Mouse (Mus musculus): ENCODE measurements around the gene Etv6. TPM values are rescaled to one million over a fixed set of nuclear protein-coding genes. Genes with fewer than 3 reads are reported as not detected.

Gene Etv6
- polyA plus RNA-seq, 1 experiment: 20.9 TPM

GRCm38 (mm10) chr6:134182301-134182948 lies 146.9 kb downstream of the Etv6 start:
- Histone ChIP-seq H3K4me1 (ENCODE audit: control insufficient read depth, insufficient read depth, low read length) (peaks cover 4% of the 10 kb centered on the region), H3K4me3 (replicated peaks; ENCODE audit: extremely low read depth, low read depth, low read length) (no peak overlapping the region)
- no peak for DNase-seq
- TF ChIP-seq POLR2A (IDR thresholded peaks at IDR 0.05; ENCODE audit: borderline replicate concordance, extremely low read depth, low read depth, low read length) (no peak), CTCF (IDR thresholded peaks at IDR 0.05; ENCODE audit: insufficient read depth, low read length) (no peak)
- WGBS: 47% methylated on average over 17 of the region's 17 CpGs

GRCm38 (mm10) chr6:134183592-134184342 lies 148.3 kb downstream of the Etv6 start:
- TF ChIP-seq POLR2A (IDR thresholded peaks at IDR 0.05; ENCODE audit: borderline replicate concordance, extremely low read depth, low read depth, low read length) (no peak), CTCF (IDR thresholded peaks at IDR 0.05; ENCODE audit: insufficient read depth, low read length) (no peak)
- 71% methylated on average over 11 of the region's 11 CpGs for WGBS
- H3K4me1 ChIP-seq (ENCODE audit: control insufficient read depth, insufficient read depth, low read length): peaks cover 6% of the 10 kb centered on the region
- H3K4me3 ChIP-seq (replicated peaks; ENCODE audit: extremely low read depth, low read depth, low read length): no peak overlapping the region
- no peak for DNase-seq

GRCm38 (mm10) chr6:134186286-134186903 lies 150.9 kb downstream of the Etv6 start:
- WGBS: 17% methylated on average over 6 of the region's 6 CpGs

GRCm38 (mm10) chr6:134188719-134189118 lies 153.2 kb downstream of the Etv6 start:
- WGBS: 42% methylated on average over 3 of the region's 3 CpGs
- DNase-seq: no peak

More at GRCm38 (mm10) chr6:134186286-134186903, 150.9 kb downstream of the Etv6 start:
- TF ChIP-seq CTCF (IDR thresholded peaks at IDR 0.05; ENCODE audit: insufficient read depth, low read length): no peak
- TF ChIP-seq POLR2A (IDR thresholded peaks at IDR 0.05; ENCODE audit: borderline replicate concordance, extremely low read depth, low read depth, low read length): no peak
- H3K4me1 ChIP-seq (ENCODE audit: control insufficient read depth, insufficient read depth, low read length): peaks cover 13% of the 10 kb centered on the region
- no peak overlapping the region for H3K4me3 ChIP-seq (replicated peaks; ENCODE audit: extremely low read depth, low read depth, low read length)
- no peak for DNase-seq

GRCm38 (mm10) chr6:134189174-134189573 lies 153.7 kb downstream of the Etv6 start:
- TF ChIP-seq POLR2A (IDR thresholded peaks at IDR 0.05; ENCODE audit: borderline replicate concordance, extremely low read depth, low read depth, low read length): no peak
- TF ChIP-seq CTCF (IDR thresholded peaks at IDR 0.05; ENCODE audit: insufficient read depth, low read length): no peak

More at GRCm38 (mm10) chr6:134188719-134189118, 153.2 kb downstream of the Etv6 start:
- TF ChIP-seq CTCF (IDR thresholded peaks at IDR 0.05; ENCODE audit: insufficient read depth, low read length) (no peak), POLR2A (IDR thresholded peaks at IDR 0.05; ENCODE audit: borderline replicate concordance, extremely low read depth, low read depth, low read length) (no peak)
- H3K4me3 ChIP-seq (replicated peaks; ENCODE audit: extremely low read depth, low read depth, low read length): no peak overlapping the region
- H3K4me1 ChIP-seq (ENCODE audit: control insufficient read depth, insufficient read depth, low read length): peaks cover 9% of the 10 kb centered on the region

GRCm38 (mm10) chr6:134189575-134190132 lies 154.2 kb downstream of the Etv6 start:
- TF ChIP-seq CTCF (IDR thresholded peaks at IDR 0.05; ENCODE audit: insufficient read depth, low read length) (no peak), POLR2A (IDR thresholded peaks at IDR 0.05; ENCODE audit: borderline replicate concordance, extremely low read depth, low read depth, low read length) (no peak)
- peaks cover 9% of the 10 kb centered on the region for H3K4me1 ChIP-seq (ENCODE audit: control insufficient read depth, insufficient read depth, low read length)
- no peak overlapping the region for H3K4me3 ChIP-seq (replicated peaks; ENCODE audit: extremely low read depth, low read depth, low read length)
- WGBS: 26% methylated on average over 7 of the region's 7 CpGs
- DNase-seq: no peak

More at GRCm38 (mm10) chr6:134189174-134189573, 153.7 kb downstream of the Etv6 start:
- 18% methylated on average over 5 of the region's 5 CpGs for WGBS
- DNase-seq: no peak
- Histone ChIP-seq H3K4me3 (replicated peaks; ENCODE audit: extremely low read depth, low read depth, low read length) (no peak overlapping the region), H3K4me1 (ENCODE audit: control insufficient read depth, insufficient read depth, low read length) (peaks cover 9% of the 10 kb centered on the region)

- Histone ChIP-seq H3K4me1 (ENCODE audit: control insufficient read depth, insufficient read depth, low read length) (peaks cover 9% of the 10 kb centered on the region), H3K4me3 (replicated peaks; ENCODE audit: extremely low read depth, low read depth, low read length) (no peak overlapping the region)
- TF ChIP-seq CTCF (IDR thresholded peaks at IDR 0.05; ENCODE audit: insufficient read depth, low read length) (no peak), POLR2A (IDR thresholded peaks at IDR 0.05; ENCODE audit: borderline replicate concordance, extremely low read depth, low read depth, low read length) (no peak)
- WGBS: 62% methylated on average over 7 of the region's 7 CpGs
- no peak for DNase-seq
These were observed 155.2 kb downstream of the Etv6 start for GRCm38 (mm10) chr6:134190597-134191278.

GRCm38 (mm10) chr6:134192710-134193109 lies 157.2 kb downstream of the Etv6 start:
- no peak for DNase-seq
- Histone ChIP-seq H3K4me1 (ENCODE audit: control insufficient read depth, insufficient read depth, low read length) (peaks cover 9% of the 10 kb centered on the region), H3K4me3 (replicated peaks; ENCODE audit: extremely low read depth, low read depth, low read length) (no peak overlapping the region)
- TF ChIP-seq CTCF (IDR thresholded peaks at IDR 0.05; ENCODE audit: insufficient read depth, low read length) (no peak), POLR2A (IDR thresholded peaks at IDR 0.05; ENCODE audit: borderline replicate concordance, extremely low read depth, low read depth, low read length) (no peak)

- WGBS: 87% methylated on average over 1 of the region's 1 CpGs
- H3K4me3 ChIP-seq (replicated peaks; ENCODE audit: extremely low read depth, low read depth, low read length): no peak overlapping the region
These were observed 164.4 kb downstream of the Etv6 start for GRCm38 (mm10) chr6:134199895-134200294.

More at GRCm38 (mm10) chr6:134199895-134200294, 164.4 kb downstream of the Etv6 start:
- DNase-seq: no peak
- peaks cover 13% of the 10 kb centered on the region for H3K4me1 ChIP-seq (ENCODE audit: control insufficient read depth, insufficient read depth, low read length)
- TF ChIP-seq POLR2A (IDR thresholded peaks at IDR 0.05; ENCODE audit: borderline replicate concordance, extremely low read depth, low read depth, low read length) (no peak), CTCF (IDR thresholded peaks at IDR 0.05; ENCODE audit: insufficient read depth, low read length) (no peak)
